Mouse (Mus musculus) myocyte (in vitro differentiated cells): ENCODE results near the gene Tmprss11g. TPM values are rescaled to one million over a fixed set of nuclear protein-coding genes. Genes with fewer than 3 reads are reported as not detected.
A peak's percentile ranks its signal among the peaks of the same experiment; 100 is the strongest.

Source experiments
- H3K27me3 ChIP-seq: one replicate; pipeline ENCODE4 v1.6.1; 2011; ENCODE audit not compliant: control insufficient read depth, insufficient read depth, insufficient read length
- H3K36me3 ChIP-seq: one replicate; pipeline ENCODE4 v1.6.1; 2011; ENCODE audit not compliant: control insufficient read depth, insufficient read depth
- H3K4me2 ChIP-seq: one replicate; pipeline ENCODE4 v1.6.1; 2011; ENCODE audit warnings: low read depth, control low read depth
- H3K4me3 ChIP-seq: one replicate; pipeline ENCODE4 v1.5.1; 2011; ENCODE audit warnings: mild to moderate bottlenecking, control low read depth, moderate library complexity
- H3K79me2 ChIP-seq: one replicate; pipeline ENCODE4 v1.6.1; 2011; ENCODE audit not compliant: control insufficient read depth, insufficient read depth
- H3ac ChIP-seq: one replicate; pipeline ENCODE4 v1.6.1; 2011; ENCODE audit not compliant: control insufficient read depth, insufficient read length
- CEBPB ChIP-seq: IDR thresholded peaks from 2 replicates; pipeline ENCODE4 v1.6.1; 2011; ENCODE audit warnings: mild to moderate bottlenecking, moderate library complexity; ENCODE audit not compliant: poor library complexity, insufficient read depth, severe bottlenecking
- E2F4 ChIP-seq: IDR thresholded peaks from one replicate; pipeline ENCODE4 v1.6.1; 2011; ENCODE audit warnings: mild to moderate bottlenecking, control low read depth, moderate library complexity; ENCODE audit not compliant: insufficient read depth
- MAX ChIP-seq: IDR thresholded peaks from one replicate; pipeline ENCODE4 v1.6.1; 2011; ENCODE audit warnings: low read depth, mild to moderate bottlenecking, control low read depth
- MYOD1 ChIP-seq, 3 experiments: IDR thresholded peaks; one replicate each; pipeline ENCODE4 v1.6.1; 2011; ENCODE audit warnings: control low read depth in 2 of 3, low read depth in 2 of 3, mild to moderate bottlenecking in 2 of 3, moderate library complexity in 1 of 3; ENCODE audit not compliant: insufficient read length in 2 of 3, control insufficient read depth in 1 of 3
- MYOG ChIP-seq, 3 experiments: IDR thresholded peaks; one replicate each; pipeline ENCODE4 v1.6.1; 2011; ENCODE audit warnings: control low read depth in 2 of 3, low read depth in 2 of 3, mild to moderate bottlenecking in 2 of 3; ENCODE audit not compliant: insufficient read length in 2 of 3, control insufficient read depth in 1 of 3, insufficient read depth in 1 of 3
- POLR2A ChIP-seq: IDR thresholded peaks from one replicate; pipeline ENCODE4 v1.6.1; 2011; ENCODE audit warnings: low read depth, mild to moderate bottlenecking, control low read depth, moderate library complexity; ENCODE audit not compliant: insufficient read length
- POLR2AphosphoS2 ChIP-seq: IDR thresholded peaks from one replicate; pipeline ENCODE4 v1.6.1; 2011; ENCODE audit warnings: low read depth, control low read depth; ENCODE audit not compliant: insufficient read length
- REST ChIP-seq: IDR thresholded peaks from one replicate; pipeline ENCODE4 v1.6.1; 2011; ENCODE audit warnings: mild to moderate bottlenecking, control low read depth, moderate library complexity; ENCODE audit not compliant: insufficient read depth, insufficient read length
- SRF ChIP-seq: IDR thresholded peaks from one replicate; pipeline ENCODE4 v1.6.1; 2011; ENCODE audit warnings: low read depth; ENCODE audit not compliant: control insufficient read depth, insufficient read length
- TCF12 ChIP-seq: IDR thresholded peaks from one replicate; pipeline ENCODE4 v1.6.1; 2011; ENCODE audit warnings: mild to moderate bottlenecking, control low read depth; ENCODE audit not compliant: poor library complexity, insufficient read depth, severe bottlenecking
- TCF3 ChIP-seq: IDR thresholded peaks from one replicate; pipeline ENCODE4 v1.6.1; 2011; ENCODE audit warnings: low read depth, control low read depth; ENCODE audit not compliant: insufficient read length
- USF1 ChIP-seq: IDR thresholded peaks from one replicate; pipeline ENCODE4 v1.6.1; 2011; ENCODE audit warnings: low read depth, mild to moderate bottlenecking, control low read depth, moderate library complexity
- polyA plus RNA-seq: library from polyadenylated mRNA; unstranded; fragments of >200 nt; fragmentation: generic; extraction: Trizol; gene quantifications from one replicate; pipeline ENCODE4 v1.2.1, GENCODE M21; 2012; ENCODE audit warnings: missing spikeins

The Tmprss11g gene
- polyA plus RNA-seq, 1 experiment = not detected

DNA sequence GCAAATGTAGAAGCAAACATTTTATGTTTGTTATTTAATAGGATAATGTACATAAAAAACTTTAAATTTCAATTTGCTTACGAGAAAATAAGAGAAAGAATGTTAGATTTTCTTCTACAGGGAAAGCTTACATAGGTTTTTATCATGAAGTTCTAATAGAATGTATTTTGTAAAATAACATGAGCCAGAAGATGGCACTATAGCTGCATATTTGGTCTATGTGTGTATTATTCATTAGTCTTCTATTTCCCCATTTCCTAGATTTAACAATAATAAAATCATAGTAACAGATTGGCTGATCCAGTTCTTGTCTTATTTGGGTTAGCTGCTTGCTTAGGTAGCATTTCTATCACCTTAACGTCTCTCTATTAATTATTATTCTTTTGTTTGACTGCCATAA, 35.8 kb downstream of the Tmprss11g start:
- TF ChIP-seq MAX (no peak), MYOG (IDR thresholded peaks at IDR 0.05; ENCODE audit: control insufficient read depth in 1 of 3, insufficient read depth in 1 of 3, insufficient read length in 2 of 3, low read depth in 2 of 3) (no peak), SRF (no peak), POLR2AphosphoS2 (no peak), CEBPB (no peak), TCF3 (no peak), TCF12 (no peak), MYOD1 (IDR thresholded peaks at IDR 0.05; ENCODE audit: control insufficient read depth in 1 of 3, insufficient read length in 2 of 3, low read depth in 2 of 3) (no peak), E2F4 (no peak), REST (no peak)
- no peak overlapping the region for H3K4me2 ChIP-seq
- no peaks in the 10 kb centered on the region for H3K36me3 ChIP-seq
- H3K79me2 ChIP-seq = no peaks in the 10 kb centered on the region
- H3K27me3 ChIP-seq = no peaks in the 10 kb centered on the region
- no peak overlapping the region for H3K4me3 ChIP-seq
- H3ac ChIP-seq = no peak overlapping the region

DNA sequence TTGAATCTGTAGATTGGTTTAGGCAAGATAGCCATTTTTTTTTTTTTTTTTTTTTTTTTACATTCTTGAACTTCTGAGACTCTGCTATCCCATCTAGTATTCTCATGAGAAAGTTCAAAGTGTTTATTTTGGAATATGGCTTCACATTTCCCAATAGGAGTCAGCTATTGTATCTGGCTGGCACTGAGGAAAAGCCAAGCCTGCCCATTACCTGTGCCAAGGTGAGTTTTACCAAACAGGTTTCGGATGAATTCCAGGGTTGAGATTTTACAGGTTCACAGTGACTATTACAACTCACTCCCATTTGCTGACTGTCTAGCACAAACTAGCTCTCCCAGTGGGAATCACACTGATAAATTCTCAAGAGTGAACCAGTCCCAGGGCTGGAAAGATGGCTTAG, 36.4 kb downstream of the Tmprss11g start:
- Histone ChIP-seq H3K36me3 (no peaks in the 10 kb centered on the region), H3ac (no peak overlapping the region), H3K4me2 (no peak overlapping the region), H3K79me2 (no peaks in the 10 kb centered on the region), H3K27me3 (no peaks in the 10 kb centered on the region), H3K4me3 (no peak overlapping the region)
- TF ChIP-seq CEBPB (no peak), TCF12 (no peak), POLR2A (no peak), POLR2AphosphoS2 (no peak), MYOD1 (IDR thresholded peaks at IDR 0.05; ENCODE audit: control insufficient read depth in 1 of 3, insufficient read length in 2 of 3, low read depth in 2 of 3) (no peak), REST (no peak), USF1 (no peak)

DNA sequence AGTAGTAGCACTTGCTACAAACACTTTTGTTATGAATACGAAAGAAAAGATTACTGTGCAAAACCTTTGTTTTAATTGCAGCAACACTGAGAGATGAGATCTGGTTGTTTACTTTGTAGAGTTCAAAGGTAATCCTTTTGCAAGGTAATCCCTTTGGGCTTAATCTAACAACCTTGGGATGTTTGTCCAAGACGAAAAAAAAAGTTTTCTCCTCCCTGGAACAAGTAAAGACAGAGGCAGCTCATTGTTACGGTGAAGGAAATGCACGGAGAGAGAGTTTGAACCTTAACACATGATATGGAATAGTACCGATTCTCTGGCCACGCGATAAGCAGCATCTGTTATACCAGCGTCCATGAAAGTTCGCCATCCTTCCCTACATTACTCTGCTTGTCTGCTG, 44.5 kb downstream of the Tmprss11g start:
- Histone ChIP-seq H3K4me2 (no peak overlapping the region), H3K4me3 (no peak overlapping the region), H3K79me2 (no peaks in the 10 kb centered on the region), H3K36me3 (no peaks in the 10 kb centered on the region), H3K27me3 (no peaks in the 10 kb centered on the region), H3ac (no peak overlapping the region)
- TF ChIP-seq POLR2AphosphoS2 = no peak
- no peak for TF ChIP-seq USF1
- TF ChIP-seq E2F4 = no peak
- no peak for TF ChIP-seq MYOD1 (IDR thresholded peaks at IDR 0.05; ENCODE audit: control insufficient read depth in 1 of 3, insufficient read length in 2 of 3, low read depth in 2 of 3)

DNA sequence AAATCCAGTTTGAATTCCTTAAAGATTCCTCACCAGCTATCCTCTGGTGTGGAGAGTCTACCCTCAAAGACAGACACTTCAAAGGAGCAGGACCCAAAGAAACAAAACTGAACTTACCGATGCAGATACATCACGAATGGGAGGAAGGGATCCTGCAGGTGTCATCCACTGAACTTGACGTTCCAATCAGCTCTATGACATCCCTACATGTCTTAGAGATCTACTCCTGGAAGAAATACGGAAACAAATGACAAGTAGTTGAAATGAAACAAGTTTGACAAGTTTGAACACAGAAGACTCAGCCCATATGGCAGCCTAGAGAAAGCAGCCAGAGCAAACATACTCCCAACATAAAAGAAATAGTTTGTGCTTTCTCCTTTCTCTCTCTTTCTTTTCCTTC, 49.5 kb downstream of the Tmprss11g start, which contains the start of gene Tmprss11a:
Gene Tmprss11a, minus strand, starts transcription at position 101 of the 400 bp plus-strand sequence.
- Histone ChIP-seq H3K4me3 (no peak within 1 kb of the TSS), H3K79me2 (no peaks in the 10 kb centered on the region), H3K36me3 (no peaks in the 10 kb centered on the region), H3ac (no peak within 1 kb of the TSS), H3K4me2 (no peak within 1 kb of the TSS), H3K27me3 (no peaks in the 10 kb centered on the region)
- TF ChIP-seq TCF3 (no peak), MYOG (IDR thresholded peaks at IDR 0.05; ENCODE audit: control insufficient read depth in 1 of 3, insufficient read depth in 1 of 3, insufficient read length in 2 of 3, low read depth in 2 of 3) (no peak), MYOD1 (IDR thresholded peaks at IDR 0.05; ENCODE audit: control insufficient read depth in 1 of 3, insufficient read length in 2 of 3, low read depth in 2 of 3) (no peak), POLR2AphosphoS2 (no peak), POLR2A (no peak), E2F4 (no peak), CEBPB (no peak), SRF (no peak), USF1 (no peak), TCF12 (no peak), REST (no peak), MAX (no peak)

DNA sequence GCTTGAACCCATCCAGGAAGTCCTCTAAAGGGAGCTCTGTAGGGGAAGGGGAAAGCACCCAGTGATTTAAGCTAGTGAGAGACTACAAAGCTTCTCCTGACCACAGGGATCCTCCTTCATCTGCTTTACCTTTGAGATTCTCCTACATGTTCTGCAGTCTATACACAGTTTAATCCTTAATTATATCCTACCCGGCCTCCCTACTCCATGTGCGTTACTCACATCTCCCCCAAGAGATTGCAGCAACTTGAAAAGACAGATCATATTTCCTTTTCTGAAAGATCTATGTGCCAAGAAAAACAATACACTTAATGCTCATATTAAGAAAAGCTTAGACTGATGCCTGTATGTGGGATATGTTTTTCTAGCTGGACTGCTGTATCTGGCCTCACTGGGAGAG, 79.1 kb downstream of the Tmprss11g start:
- Histone ChIP-seq H3K27me3 (no peaks in the 10 kb centered on the region), H3ac (no peak overlapping the region), H3K4me2 (no peak overlapping the region), H3K4me3 (no peak overlapping the region), H3K79me2 (no peaks in the 10 kb centered on the region), H3K36me3 (no peaks in the 10 kb centered on the region)
- TF ChIP-seq MYOG (IDR thresholded peaks at IDR 0.05; ENCODE audit: control insufficient read depth in 1 of 3, insufficient read depth in 1 of 3, insufficient read length in 2 of 3, low read depth in 2 of 3) = no peak
- peak; percentile 52 for TF ChIP-seq CEBPB
